Mouse (Mus musculus) cerebellum, postnatal 4 days (tissue): ENCODE results near the gene Slc36a3.

Source experiments
- DNase-seq, 2 experiments: peaks; one replicate each; pipeline ENCODE4 v3.0.0; 2022; ENCODE audit warnings: low spot score in 2 of 2, mixed read lengths in 1 of 2

Slc36a3 gene

DNA sequence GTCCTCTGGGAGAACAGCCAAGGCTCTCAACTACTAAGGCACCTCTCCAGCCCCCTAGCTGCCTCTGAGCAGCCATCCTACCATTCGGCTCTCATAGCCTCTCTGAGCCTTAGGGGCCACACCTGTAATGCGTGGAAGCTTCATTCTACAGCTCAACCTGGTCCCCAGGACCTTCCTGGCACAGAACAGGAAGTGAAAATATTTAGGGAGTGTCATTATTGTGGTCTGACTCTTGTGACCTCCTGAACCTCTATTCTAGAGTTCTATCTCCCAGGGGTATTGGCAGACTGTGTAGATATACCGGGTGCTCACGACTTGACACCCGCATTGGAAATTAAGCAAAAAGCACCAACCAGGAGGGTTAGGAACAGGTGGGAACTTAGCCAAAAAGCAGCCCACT is 75.3 kb downstream of the Slc36a3 start:
- no peak for DNase-seq

DNA sequence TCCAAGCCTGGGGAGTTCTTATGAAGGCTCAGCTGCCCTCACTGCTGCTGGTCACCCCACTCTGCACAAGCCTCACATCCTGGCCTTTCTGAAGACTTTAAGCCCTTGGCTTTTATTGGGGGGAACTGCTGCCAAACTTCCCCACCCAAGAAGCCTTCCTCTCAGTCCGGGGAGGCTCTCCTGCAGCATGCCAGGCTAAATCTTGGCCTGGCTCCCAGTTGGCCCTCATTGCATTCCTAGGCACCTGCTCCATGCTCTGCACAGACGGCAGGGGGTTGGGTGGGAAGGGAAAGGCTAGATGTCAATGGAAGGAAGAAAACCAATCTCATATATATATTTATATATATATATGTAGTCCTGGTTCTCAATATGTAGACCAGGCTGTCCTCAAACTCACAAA is 75.9 kb downstream of the Slc36a3 start:
- peak in 1 of 2 experiments; percentile 54 for DNase-seq
